Mouse (Mus musculus) duodenum, adult 2 months (tissue): Measurements from ENCODE around the gene Relch. TPM values are rescaled to one million over a fixed set of nuclear protein-coding genes. Genes with fewer than 3 reads are reported as not detected.

Experiments
- polyA plus RNA-seq: library from polyadenylated mRNA; depleted of rRNA; stranded (reverse); fragments of >200 nt; gene quantifications from 2 replicates; pipeline ENCODE4 v1.2.3, GENCODE M21; 2012; ENCODE audit warnings: low replicate concordance; rRNA removed

The Relch gene
- polyA plus RNA-seq: 25.7 and 26.8 TPM in 2 replicates

GRCm38 (mm10) chr1:105663171-105663961 is at the start of gene Relch, which contains the start of gene Pign:
Gene Relch, plus strand, starts transcription at chr1:105663861.
Gene Pign, minus strand, starts transcription at chr1:105663677.

GRCm38 (mm10) chr1:105780457-105781364 is 117.0 kb downstream of the Relch start, which contains the start of gene Tnfrsf11a:
Gene Tnfrsf11a, plus strand, starts transcription at chr1:105780718.

Other genes starting within 250 kb of the Relch start
- 0.91 and 3.3 TPM in 2 replicates for gene Pign, start 184 bp upstream of the Relch start, polyA plus RNA-seq
- 25.2 and 39.7 TPM in 2 replicates for gene Tnfrsf11a, start 116.9 kb downstream of the Relch start, polyA plus RNA-seq